Mouse (Mus musculus) Patski (cell line): ENCODE data around the gene Polr2m. TPM values are rescaled to one million over a fixed set of nuclear protein-coding genes. Genes with fewer than 3 reads are reported as not detected.
A peak's percentile ranks its signal among the peaks of the same experiment; 100 is the strongest.
"Not testable (repeated sequence)": the region's sequence is repeated elsewhere in the genome, so short reads cannot be mapped to it uniquely, and the experiment has no call there.

Experiments
- ATAC-seq: fragments of 100-300 bp; one replicate; pipeline ENCODE4 v1.8.0; 2021
- CTCF ChIA-PET: fragments of 350-600 bp; sonication (Branson Sonifier 250); formaldehyde crosslinking; loops from one replicate; lab custom pipeline; 2022; ENCODE audit warnings: inconsistent platforms; lab: Charles Lee
- POLR2A ChIA-PET: fragments of 350-600 bp; sonication (Branson Sonifier 250); formaldehyde crosslinking; loops from one replicate; lab custom pipeline; 2022; ENCODE audit warnings: antibody characterized with exemption, inconsistent platforms; lab: Charles Lee
- DNase-seq: peaks from one replicate; pipeline ENCODE4 v3.0.0-alpha.2; 2011; ENCODE audit warnings: low read depth, low spot score
- H3K27me3 ChIP-seq: fragments of 371-371 bp; one replicate; pipeline ENCODE4 v1.5.1; 2021
- CTCF ChIP-seq: fragments of 100-300 bp; IDR thresholded peaks from one replicate; pipeline ENCODE4 v1.5.1; 2021
- in situ Hi-C: fragments of 300-500 bp; cut with MboI; formaldehyde crosslinking; loops from 3 replicates; pipeline ENCODE4 v1.11.1; 2018; ENCODE audit warnings: low pct_unique_long_range_greater_than_20kb, mixed read lengths
- polyA plus RNA-seq: library from polyadenylated mRNA; unstranded; gene quantifications from one replicate; pipeline ENCODE4 v1.2.3, GENCODE M21; 2021

Polr2m gene
- polyA plus RNA-seq, 1 experiment from 2014 or later: 258 TPM

- POLR2A ChIA-PET: interaction anchor here (1.3 kb wide), 1 partner anchor 11 kb away, joined by 3 read pairs; the partner anchor contains the start of gene Polr2m
- no peak for TF ChIP-seq CTCF
- ATAC-seq: no peak
- H3K27me3 ChIP-seq: no peaks in the 10 kb centered on the region
- CTCF ChIA-PET: no interaction called here
- in situ Hi-C loops: no loop called here
- no peak for DNase-seq
Observed at GRCm38 (mm10) chr9:71496637-71497036, 10.9 kb upstream of the Polr2m start.

- H3K27me3 ChIP-seq: no peaks in the 10 kb centered on the region
- in situ Hi-C loops: no loop called here
- no peak for TF ChIP-seq CTCF
- ATAC-seq (no peak), DNase-seq (no peak)
- CTCF ChIA-PET: no interaction called here
- POLR2A ChIA-PET: interaction anchor here (0.7 kb wide), 1 partner anchor 182 kb away, joined by 9 read pairs; no protein-coding TSS in a partner anchor
Observed at GRCm38 (mm10) chr9:71493771-71494170, 8.0 kb upstream of the Polr2m start.

- no peaks in the 10 kb centered on the region for H3K27me3 ChIP-seq
Observed at GRCm38 (mm10) chr9:71492296-71493025, 6.7 kb upstream of the Polr2m start.

GRCm38 (mm10) chr9:71490076-71490475, 4.3 kb upstream of the Polr2m start:
- ChIA-PET POLR2A (no interaction called here), CTCF (no interaction called here)
- H3K27me3 ChIP-seq: no peaks in the 10 kb centered on the region
- in situ Hi-C loops: no loop called here
- DNase-seq (no peak), ATAC-seq (no peak)
- no peak for TF ChIP-seq CTCF

More at GRCm38 (mm10) chr9:71492296-71493025, 6.7 kb upstream of the Polr2m start:
- DNase-seq (no peak), ATAC-seq (no peak)
- no peak for TF ChIP-seq CTCF
- in situ Hi-C loops: no loop called here
- ChIA-PET CTCF (no interaction called here), POLR2A (no interaction called here)

GRCm38 (mm10) chr9:71486127-71486526, 392 bp upstream of the Polr2m start:
- no peaks in the 10 kb centered on the region for H3K27me3 ChIP-seq
- ATAC-seq: no peak
- POLR2A ChIA-PET: no interaction called here
- no peak for DNase-seq
- CTCF ChIA-PET: interaction anchor here (1.0 kb wide), 2 partner anchors 9 to 130 kb away, joined by 3 read pairs; no protein-coding TSS in a partner anchor
- in situ Hi-C loops: no loop called here
- no peak for TF ChIP-seq CTCF

GRCm38 (mm10) chr9:71484871-71485474, 762 bp downstream of the Polr2m start:
- ChIA-PET POLR2A (interaction anchor here (0.8 to 1.0 kb wide), 2 partner anchors 12 to 321 kb away, joined by 3 read pairs; no protein-coding TSS in a partner anchor), CTCF (no interaction called here)
- ATAC-seq (no peak), DNase-seq (peak; percentile 24)
- TF ChIP-seq CTCF: no peak
- H3K27me3 ChIP-seq: no peaks in the 10 kb centered on the region
- in situ Hi-C loops: no loop called here

- CTCF ChIA-PET: interaction anchor here (0.6 kb wide), 1 partner anchor 280 kb away, joined by 3 read pairs; no protein-coding TSS in a partner anchor
- H3K27me3 ChIP-seq, in situ Hi-C loops, ATAC-seq, POLR2A ChIA-PET, DNase-seq: not testable (repeated sequence)
Observed at GRCm38 (mm10) chr9:71483872-71484271, 1.9 kb downstream of the Polr2m start.

GRCm38 (mm10) chr9:71480305-71480704, 5.4 kb downstream of the Polr2m start:
- no peak for TF ChIP-seq CTCF
- H3K27me3 ChIP-seq: no peaks in the 10 kb centered on the region
- CTCF ChIA-PET: interaction anchor here (1.0 kb wide), 1 partner anchor 11 kb away, joined by 4 read pairs; no protein-coding TSS in a partner anchor
- POLR2A ChIA-PET: no interaction called here
- ATAC-seq: no peak
- no peak for DNase-seq
- in situ Hi-C loops: no loop called here

- no peak for ATAC-seq
- POLR2A ChIA-PET: no interaction called here
- CTCF ChIA-PET: interaction anchor here (1.5 to 1.9 kb wide), 2 partner anchors 12 to 22 kb away, joined by 3 to 4 read pairs; no protein-coding TSS in a partner anchor
- no peak for DNase-seq
- no peaks in the 10 kb centered on the region for H3K27me3 ChIP-seq
- no peak for TF ChIP-seq CTCF
- in situ Hi-C loops: no loop called here
Observed at GRCm38 (mm10) chr9:71479413-71479812, 6.3 kb downstream of the Polr2m start.

- DNase-seq (no peak), ATAC-seq (no peak)
- ChIA-PET CTCF (interaction anchor here (1.5 to 1.9 kb wide), 2 partner anchors 11 to 23 kb away, joined by 3 to 4 read pairs; no protein-coding TSS in a partner anchor), POLR2A (no interaction called here)
- in situ Hi-C loops: no loop called here
- no peaks in the 10 kb centered on the region for H3K27me3 ChIP-seq
- no peak for TF ChIP-seq CTCF
Observed at GRCm38 (mm10) chr9:71478596-71478995, 7.1 kb downstream of the Polr2m start.
